Mouse (Mus musculus) cerebral cortex, adult 2 months (tissue): Measurements from ENCODE around the gene 4931406P16Rik.

Experiments
- WGBS: fragments of 180-500 bp; shearing (Covaris S2); methylation state at CpG from one replicate; pipeline ENCODE4 v1.1.7; 2018; 5-methylcytosine and 5-hydroxymethylcytosine counted together

Gene 4931406P16Rik

DNA sequence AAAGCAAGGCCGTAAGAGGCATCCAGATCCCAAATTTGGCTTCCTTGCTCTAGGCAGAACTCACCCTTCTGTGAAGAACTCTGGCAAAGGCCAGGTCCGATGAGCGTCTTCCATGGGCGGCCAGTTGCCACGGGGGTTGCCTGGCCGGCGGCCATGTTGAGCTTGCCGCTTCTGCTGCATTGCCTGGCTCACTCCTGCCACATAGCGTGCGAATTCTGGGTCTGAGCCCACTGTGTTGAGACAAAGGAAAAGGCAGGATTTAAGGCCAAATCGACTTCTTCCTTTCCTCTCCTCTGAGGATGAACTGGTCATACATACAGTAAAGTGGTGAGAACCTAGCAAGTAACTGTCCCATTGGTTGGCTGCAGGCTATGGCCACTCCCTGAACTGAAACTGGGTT is 71.2 kb downstream of the 4931406P16Rik start:
- 66% methylated on average over 11 of the region's 11 CpGs for WGBS

DNA sequence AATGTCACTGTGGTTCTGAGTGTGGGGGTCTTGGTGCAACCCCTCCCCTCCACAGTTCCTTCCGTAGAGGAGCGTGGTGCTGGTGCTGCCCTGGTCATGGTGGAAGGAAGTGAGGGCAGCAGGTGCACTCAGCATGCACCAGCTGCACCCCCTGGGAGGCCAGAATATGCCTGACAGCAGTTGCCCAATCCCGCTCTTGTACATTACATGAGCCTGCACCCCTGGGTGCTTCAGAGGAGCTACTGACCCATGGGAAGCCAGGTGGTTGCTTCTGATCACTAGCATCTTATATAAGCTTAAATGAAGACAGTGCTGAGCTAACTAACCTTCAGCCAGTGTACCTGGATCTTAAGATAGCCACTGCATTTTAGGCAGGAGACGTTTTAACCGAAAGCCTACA is 75.3 kb downstream of the 4931406P16Rik start:
- 93% methylated on average over 5 of the region's 5 CpGs for WGBS

DNA sequence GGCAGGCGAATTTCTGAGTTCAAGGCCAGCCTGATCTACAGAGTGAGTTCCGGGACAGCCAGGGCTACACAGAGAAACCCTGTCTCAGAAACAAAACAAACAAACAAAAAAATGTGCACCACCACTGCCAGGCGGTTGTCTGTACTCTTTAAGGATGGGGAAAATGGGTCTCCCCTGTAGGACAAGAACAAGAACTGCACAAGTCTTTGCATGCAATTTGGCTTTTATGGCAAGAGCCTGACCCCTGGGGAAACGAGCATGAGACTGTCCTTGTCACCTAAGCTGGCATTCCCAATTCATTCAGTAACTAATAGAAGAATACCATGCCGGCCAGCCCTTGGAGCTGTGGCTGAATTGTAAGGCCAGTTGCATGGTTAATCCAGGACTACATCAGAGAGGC is 77.7 kb downstream of the 4931406P16Rik start:
- WGBS: 83% methylated on average over 5 of the region's 5 CpGs

DNA sequence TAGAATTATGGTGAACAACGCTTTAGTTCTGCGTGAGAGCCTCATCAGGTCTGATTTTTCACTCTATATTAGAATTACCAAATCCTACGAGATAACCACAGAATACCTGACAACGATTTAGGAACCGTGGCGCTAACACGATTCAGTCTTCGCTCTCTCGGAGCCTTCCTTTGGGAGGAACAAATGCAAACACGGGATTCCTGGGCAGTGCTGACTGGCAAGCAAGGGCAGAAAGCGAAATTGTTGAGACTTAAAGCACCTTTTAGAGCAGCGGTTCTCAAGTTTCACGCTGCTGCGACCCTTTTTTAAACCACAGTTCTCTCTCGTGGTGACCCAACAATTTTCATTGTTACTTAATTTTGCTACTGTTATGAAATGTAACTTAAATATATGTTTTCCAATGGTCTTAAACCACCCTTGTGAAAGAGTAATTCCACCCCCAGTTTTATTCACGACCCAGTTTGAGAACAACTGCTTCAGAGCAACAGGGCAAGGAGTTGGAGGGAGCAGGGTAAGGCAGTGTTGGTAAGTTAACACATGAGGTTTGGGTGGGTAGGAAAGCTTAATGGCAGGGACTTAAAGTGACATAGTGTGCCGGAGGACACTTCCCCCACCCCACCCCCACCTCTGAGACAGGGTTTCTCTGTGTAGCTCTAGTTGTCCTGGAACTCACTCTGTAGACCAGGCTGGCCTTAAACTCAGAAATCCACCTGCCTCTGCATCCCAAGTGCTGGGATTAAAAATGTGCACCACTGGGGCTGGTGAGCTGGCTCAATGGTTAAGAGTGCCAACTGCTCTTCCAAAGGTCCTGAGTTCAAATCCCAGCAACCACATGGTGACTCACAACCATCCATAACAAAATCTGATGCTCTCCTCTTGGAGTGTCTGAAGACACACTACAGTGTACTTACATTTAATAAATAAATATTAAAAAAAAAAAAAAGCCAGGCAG is 78.5 kb downstream of the 4931406P16Rik start:
- WGBS: 2% methylated on average over 17 of the region's 17 CpGs

GRCm38 (mm10) chr7:34233909-34234609 is 79.3 kb downstream of the 4931406P16Rik start:
- under 1% methylated on average over 46 of the region's 46 CpGs for WGBS

DNA sequence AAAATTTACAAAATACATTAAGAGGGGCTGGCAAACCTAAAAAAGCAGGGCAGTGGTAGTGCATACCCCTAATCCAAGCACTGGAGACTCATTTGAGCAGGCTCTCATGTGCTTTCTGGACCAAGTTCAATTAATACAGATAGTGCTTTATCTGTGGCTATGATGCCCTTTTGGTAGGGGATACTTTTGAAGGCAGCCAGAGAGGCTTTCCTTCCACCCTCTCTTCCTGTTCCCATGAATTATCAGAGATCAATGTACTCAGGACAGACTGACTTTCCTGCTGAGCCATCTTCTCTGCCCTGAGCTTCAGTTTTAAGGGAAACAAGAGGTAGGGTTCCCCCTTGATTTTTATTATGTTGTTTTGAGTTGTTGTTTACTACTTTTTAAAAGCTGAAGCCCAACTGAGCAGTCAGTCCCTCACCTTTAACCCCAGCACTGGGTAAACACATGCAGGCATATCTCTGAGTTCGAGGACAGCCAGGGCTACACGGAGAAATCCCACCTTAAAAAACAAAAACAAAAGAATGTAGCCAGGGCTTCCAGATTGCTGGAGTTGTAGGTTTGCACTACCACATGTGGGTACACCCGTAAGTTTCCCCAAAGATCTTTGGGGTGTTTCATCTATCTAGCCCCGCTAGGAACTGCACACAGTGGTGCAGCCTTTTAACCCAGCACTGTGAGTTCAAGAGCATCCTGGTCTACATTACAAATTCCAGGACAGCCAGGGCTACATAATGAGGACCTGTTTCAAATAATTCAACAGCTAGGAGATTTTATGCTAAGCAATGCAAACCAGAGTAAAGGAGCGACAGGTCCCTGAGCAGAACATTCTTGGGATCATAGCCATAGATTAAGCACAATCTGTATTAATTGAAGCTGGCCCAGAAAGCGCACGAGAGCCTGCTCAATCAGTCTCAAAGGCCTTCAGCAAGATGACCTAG is 80.3 kb downstream of the 4931406P16Rik start:
- WGBS: 44% methylated on average over 7 of the region's 7 CpGs

GRCm38 (mm10) chr7:34230116-34230515 is 83.2 kb downstream of the 4931406P16Rik start, which contains the start of gene Gpi1:
Gene Gpi1, minus strand, starts transcription at chr7:34230336.
- under 1% methylated on average over 39 of the region's 39 CpGs for WGBS

DNA sequence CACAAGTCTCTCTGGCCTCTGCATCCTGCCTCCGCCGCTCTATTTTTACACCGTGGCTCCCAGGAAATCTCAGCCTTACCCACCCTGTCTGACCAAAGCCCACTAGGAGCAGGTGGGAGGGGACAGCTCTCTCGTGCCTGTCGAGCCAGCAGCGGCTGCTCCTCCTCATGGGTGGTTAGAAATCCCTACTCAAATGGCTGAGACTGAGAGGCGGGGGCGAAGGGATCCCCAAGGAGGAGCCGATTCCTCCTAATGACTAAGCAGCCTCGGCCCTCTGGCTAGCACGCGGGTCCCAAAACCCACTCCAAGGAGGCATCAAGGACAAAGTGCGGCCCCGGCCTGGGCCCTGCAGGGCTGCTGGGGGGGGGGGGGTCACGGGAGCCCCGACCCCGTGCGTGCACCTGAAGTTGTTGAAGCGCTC is 83.7 kb downstream of the 4931406P16Rik start:
- WGBS: 2% methylated on average over 19 of the region's 19 CpGs

- WGBS: 8% methylated on average over 5 of the region's 5 CpGs
Observed at GRCm38 (mm10) chr7:34229153-34229552, 84.2 kb downstream of the 4931406P16Rik start.

- 26% methylated on average over 9 of the region's 9 CpGs for WGBS
Observed at GRCm38 (mm10) chr7:34228641-34229040, 84.7 kb downstream of the 4931406P16Rik start.

GRCm38 (mm10) chr7:34226846-34227245 is 86.5 kb downstream of the 4931406P16Rik start:
- WGBS: 78% methylated on average over 12 of the region's 12 CpGs

- 37% methylated on average over 8 of the region's 8 CpGs for WGBS
Observed at GRCm38 (mm10) chr7:34226086-34226485, 87.3 kb downstream of the 4931406P16Rik start.

DNA sequence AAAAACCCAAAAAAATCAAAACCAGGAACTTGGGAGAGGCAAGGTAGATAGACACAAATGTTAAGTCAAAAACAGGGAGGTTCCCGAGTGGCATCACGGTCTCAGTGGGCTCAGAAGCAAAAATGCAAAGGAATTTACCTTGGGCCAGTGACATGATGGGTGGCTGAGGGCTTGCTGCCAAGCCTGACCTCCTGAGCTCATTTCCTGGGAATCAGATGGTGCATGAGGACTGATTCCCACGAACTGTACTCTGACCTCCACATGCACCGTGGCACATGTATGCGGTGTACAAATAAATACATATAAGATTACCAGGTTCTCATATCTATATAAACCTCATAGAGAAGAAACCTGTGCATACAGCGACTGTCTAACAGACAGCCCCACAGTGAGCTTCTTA is 89.0 kb downstream of the 4931406P16Rik start:
- 91% methylated on average over 6 of the region's 6 CpGs for WGBS

DNA sequence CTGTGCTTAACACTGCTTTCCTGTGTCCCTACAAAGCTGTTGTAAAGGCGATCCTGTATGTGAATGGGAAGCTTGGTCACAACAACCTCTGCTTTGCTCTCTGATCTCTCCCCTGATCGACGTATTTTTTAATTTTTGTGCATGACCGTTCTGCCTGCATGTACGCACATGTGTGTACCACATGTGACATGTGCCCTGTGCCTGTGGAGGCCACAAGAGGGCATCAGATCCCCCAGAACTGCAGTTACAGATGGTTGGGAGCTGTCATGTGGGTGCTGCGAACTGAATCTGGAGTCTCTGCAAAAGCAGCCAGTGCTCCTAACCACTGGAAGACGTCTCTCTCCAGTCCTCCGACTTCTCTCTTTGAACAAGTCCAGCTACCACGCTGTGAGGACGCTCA is 91.0 kb downstream of the 4931406P16Rik start:
- WGBS: 94% methylated on average over 10 of the region's 10 CpGs

DNA sequence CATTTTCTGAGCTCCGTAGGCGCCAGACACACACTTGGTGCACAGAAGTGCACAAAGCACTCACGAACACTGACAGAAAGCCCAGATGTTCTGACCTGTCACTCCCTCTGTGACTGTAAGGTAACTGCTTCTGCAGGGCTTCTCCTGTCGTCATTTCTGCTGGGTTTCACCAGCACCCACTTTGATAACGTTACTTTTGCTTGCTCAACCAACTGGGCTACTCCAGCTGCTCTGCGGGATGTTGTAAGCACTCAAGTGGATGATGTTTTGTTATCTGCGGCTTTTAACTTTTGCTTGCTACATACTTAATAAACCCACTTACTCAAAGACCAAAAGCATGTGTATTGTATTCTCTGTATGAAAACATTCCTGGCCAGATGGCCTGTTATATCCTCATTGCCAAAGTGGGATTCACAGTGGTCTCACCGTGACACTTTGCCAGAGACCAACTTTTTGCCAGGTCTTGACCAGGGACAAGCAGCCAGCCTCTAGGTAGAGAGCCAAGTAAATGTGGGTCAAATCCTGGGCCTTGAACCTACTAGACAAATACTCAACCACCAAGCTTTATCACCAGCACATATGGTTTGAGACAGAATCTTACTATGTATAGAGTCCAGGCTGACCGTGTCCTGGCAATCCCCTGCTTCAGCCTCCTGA is 91.6 kb downstream of the 4931406P16Rik start:
- whole genome bisulfite sequencing: 83% methylated on average over 9 of the region's 9 CpGs

DNA sequence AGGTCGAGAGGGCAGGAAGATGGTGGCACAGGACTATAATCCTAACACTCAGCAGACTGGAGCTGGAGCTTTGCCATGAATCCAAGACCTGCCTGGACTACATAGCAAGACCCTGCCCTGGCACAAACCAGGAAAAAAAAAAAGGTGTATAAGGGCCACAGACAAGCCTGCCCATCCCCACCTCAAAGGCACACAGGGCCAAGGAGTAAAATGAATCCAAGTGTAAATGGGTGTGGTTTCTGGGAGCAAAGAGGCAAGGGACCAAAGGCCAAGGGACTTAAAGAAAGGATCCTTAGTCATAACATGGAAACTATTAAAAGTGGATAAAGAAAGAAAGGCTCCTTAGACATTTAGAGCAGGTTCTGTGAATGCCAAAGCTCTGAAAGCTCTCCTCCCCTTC is 94.9 kb downstream of the 4931406P16Rik start:
- 85% methylated on average over 1 of the region's 1 CpGs for WGBS

- 93% methylated on average over 10 of the region's 10 CpGs for WGBS
Observed at GRCm38 (mm10) chr7:34216474-34216873, 96.9 kb downstream of the 4931406P16Rik start.

DNA sequence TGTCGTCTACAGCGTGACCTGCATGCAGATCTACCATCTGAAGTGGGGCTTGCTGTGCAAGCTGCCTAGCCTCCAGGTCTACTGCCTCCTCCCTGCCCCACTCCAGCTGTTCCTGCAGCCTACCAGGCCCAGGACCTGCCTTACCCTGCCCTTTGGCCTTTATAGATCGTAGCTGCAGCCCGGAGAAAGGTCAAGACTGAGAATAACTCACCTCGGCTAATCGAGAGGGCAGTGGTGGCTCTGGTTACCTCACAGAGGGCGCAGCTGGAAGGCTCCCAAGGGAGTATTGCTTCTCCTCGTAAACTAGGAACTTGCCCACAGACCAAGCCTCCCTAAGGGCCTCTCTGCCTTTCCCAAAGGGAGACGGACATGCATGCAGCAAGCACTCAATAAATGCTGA is 97.9 kb downstream of the 4931406P16Rik start:
- 87% methylated on average over 9 of the region's 9 CpGs for WGBS

DNA sequence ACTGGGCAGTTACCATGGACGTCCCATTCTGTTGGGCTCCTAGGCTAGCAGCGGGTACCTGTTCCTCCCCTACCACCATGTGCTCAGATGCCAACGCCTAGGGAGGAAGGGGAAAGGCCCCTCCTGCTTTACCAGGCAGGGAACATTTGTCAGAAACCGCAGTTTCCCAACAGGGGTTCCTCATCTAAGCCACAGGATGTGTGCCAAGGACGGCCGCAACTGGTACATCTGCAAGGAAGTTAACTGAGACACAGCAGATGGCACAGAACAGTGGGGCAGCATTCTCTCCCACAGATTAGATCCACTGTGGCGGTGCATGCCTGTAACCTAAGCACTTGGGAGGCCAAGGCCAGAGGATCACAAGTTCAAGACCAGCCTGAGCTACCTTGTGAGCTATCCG is 98.7 kb downstream of the 4931406P16Rik start:
- WGBS: 61% methylated on average over 8 of the region's 8 CpGs

DNA sequence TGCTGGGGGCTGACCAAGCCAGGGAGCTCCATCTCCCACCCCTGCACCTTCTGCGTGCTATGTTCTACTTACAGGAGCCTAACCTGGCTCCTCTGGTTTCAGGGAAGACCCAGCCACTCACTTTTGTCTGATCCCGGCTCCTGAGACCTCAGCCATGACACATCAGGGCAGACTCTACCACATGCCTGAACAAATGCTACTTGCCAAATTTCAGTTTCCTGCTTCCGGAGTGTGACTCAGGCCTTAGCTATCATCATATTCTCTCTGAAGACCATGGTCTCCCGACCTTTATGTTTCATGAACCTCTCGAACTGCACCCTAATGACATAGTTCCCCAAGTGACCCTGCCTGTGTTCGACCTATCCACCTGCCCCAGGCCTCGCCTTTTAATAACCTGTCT is 100.1 kb downstream of the 4931406P16Rik start:
- WGBS: 83% methylated on average over 7 of the region's 7 CpGs
